Mouse (Mus musculus) bone marrow macrophage, adult 2 months (primary cell): ENCODE data around the gene Cers6.

Experiments
- CTCF ChIP-seq: IDR thresholded peaks from 2 replicates; pipeline ENCODE4 v1.5.1; 2012; ENCODE audit warnings: low read depth, mild to moderate bottlenecking, low read length, moderate library complexity
- POLR2A ChIP-seq: IDR thresholded peaks from 2 replicates; pipeline ENCODE4 v1.6.1; 2012; ENCODE audit warnings: mild to moderate bottlenecking, low read depth, low read length, borderline replicate concordance

DNA sequence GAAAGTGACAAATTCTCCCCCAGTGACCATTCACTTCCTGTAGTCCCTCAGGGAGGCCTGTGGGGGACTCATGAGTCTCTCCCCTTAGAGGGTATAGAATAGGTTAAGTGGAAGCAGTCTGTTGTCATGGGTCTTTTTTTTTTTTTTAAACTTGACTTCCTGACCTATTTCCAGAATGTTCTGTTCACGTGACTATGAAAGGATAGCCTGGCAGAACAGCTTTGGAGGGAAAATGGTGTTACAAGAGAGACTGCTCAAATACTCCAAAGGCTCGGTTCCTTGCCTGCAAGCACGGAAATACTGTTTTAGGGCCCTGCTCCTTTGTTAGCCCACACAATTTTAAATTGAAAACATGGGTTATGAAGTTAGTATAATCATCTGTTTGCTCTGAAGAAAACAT, 121.7 kb downstream of the Cers6 start:
- no peak for TF ChIP-seq CTCF
- no peak for TF ChIP-seq POLR2A
